Mouse (Mus musculus) lung, adult 2 months (tissue): ENCODE measurements at regions not wholly inside any gene's neighbourhood (a gene's known extent, or its start where the extent isn't known, plus 50 kb on each side); places are given as distances from the start of the nearest gene placed in this dataset.

Experiments used
- DNase-seq: peaks from one replicate; pipeline ENCODE4 v3.0.0; 2022
- H3K4me1 ChIP-seq: fragments of 200-500 bp; 2 replicates; pipeline ENCODE4 v1.6.1; 2011; ENCODE audit warnings: low read length; ENCODE audit not compliant: control insufficient read depth, insufficient read depth
- H3K4me3 ChIP-seq: fragments of 200-500 bp; replicated peaks from 2 replicates; pipeline ENCODE3; 2011; ENCODE audit warnings: low read depth, mild to moderate bottlenecking, control low read depth, low read length; ENCODE audit errors: extremely low read depth
- CTCF ChIP-seq: fragments of 200-500 bp; IDR thresholded peaks from 2 replicates; pipeline ENCODE4 v1.5.1; 2011; ENCODE audit warnings: mild to moderate bottlenecking, low read length, control low read depth; ENCODE audit not compliant: insufficient read depth
- POLR2A ChIP-seq: fragments of 200-500 bp; IDR thresholded peaks from 2 replicates; pipeline ENCODE4 v1.6.1; 2011; ENCODE audit warnings: low read depth, mild to moderate bottlenecking, control low read depth, low read length, borderline replicate concordance; ENCODE audit errors: extremely low read depth
- WGBS: fragments of 180-500 bp; shearing (Covaris S2); methylation state at CpG from one replicate; pipeline ENCODE4 v1.1.7; 2018; 5-methylcytosine and 5-hydroxymethylcytosine counted together

DNA sequence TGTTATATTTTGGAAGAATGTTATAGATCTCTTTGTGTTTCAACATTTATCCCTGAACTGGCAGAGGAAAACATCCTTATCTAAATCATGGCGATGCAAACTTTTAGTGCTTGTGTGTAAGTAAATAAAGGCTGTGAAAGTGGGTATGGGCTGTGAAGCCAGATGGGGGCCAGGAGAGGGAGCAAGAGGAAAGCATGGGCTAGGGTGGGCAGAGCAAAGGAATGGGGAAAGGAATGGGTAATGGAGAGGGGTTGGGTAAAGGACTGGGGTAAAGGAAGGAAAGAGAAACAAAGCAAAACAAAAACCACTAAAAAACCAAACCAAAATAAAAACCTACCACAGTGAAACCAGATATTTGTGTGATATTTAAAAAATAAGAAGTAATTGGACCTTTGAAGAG is 260.5 kb downstream of the Gpd2 start:
- no peak for TF ChIP-seq POLR2A
- no peak for DNase-seq
- WGBS, result 45% methylated on average over 1 of the region's 1 CpGs

GRCm38 (mm10) chr2:57504678-57505077 is 267.2 kb downstream of the Gpd2 start:
- Histone ChIP-seq H3K4me1 (no peaks in the 10 kb centered on the region), H3K4me3 (no peak overlapping the region)
- 51% methylated on average over 2 of the region's 2 CpGs for WGBS
- no peak for DNase-seq
- TF ChIP-seq POLR2A, result no peak
- TF ChIP-seq CTCF, result no peak

More for the DNA sequence above, 260.5 kb downstream of the Gpd2 start:
- Histone ChIP-seq H3K4me3 (no peak overlapping the region), H3K4me1 (no peaks in the 10 kb centered on the region)

DNA sequence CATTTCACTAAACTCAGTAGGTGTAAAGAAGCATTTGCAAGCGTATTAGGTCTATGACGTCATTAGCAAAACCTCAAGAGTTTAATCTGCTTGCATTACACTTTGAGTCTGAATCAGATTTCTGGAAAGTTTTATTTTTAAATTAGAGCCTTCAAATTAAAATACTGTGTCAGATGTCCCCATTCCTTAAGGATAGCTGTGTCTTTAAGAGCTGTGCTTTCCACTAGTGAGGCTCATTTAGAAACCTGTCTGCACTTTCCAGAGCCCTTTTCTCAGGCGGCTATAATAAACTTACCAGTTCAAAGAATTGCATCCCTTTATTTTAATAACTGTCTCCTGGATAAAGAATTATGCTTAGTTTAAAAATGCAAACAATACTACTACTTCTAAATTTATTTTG is 285.0 kb downstream of the Gpd2 start:
- DNase-seq, result no peak
- TF ChIP-seq POLR2A (no peak), CTCF (no peak)
- WGBS, result 89% methylated on average over 3 of the region's 3 CpGs

DNA sequence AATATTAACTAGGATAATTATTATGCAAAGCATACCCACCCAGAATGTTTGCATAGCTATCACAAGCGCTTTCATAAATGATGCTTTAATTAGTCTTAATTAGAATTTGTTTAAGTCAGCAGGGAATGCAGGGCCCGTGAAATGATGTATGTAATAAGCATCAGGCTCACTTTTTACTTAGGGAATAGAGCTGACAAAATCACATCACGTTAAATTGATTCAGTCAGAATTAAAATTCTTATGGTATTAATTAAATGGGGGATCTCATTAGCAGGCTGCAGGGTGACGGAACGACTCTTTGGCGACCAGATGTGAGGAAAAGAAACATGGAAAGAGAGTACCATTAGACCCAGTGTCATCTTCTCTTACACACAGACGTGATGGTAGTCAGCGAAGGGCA is 285.5 kb downstream of the Gpd2 start:
- WGBS, result 82% methylated on average over 8 of the region's 8 CpGs
- no peaks in the 10 kb centered on the region for H3K4me1 ChIP-seq
- no peak for TF ChIP-seq POLR2A
- TF ChIP-seq CTCF, result no peak
- H3K4me3 ChIP-seq, result no peak overlapping the region
- no peak for DNase-seq

More for the DNA sequence above, 285.0 kb downstream of the Gpd2 start:
- Histone ChIP-seq H3K4me1 (no peaks in the 10 kb centered on the region), H3K4me3 (no peak overlapping the region)

- DNase-seq, result no peak
- Histone ChIP-seq H3K4me3 (no peak overlapping the region), H3K4me1 (no peaks in the 10 kb centered on the region)
- WGBS, result 58% methylated on average over 2 of the region's 2 CpGs
- TF ChIP-seq CTCF (no peak), POLR2A (no peak)
These were observed 290.5 kb downstream of the Gpd2 start for GRCm38 (mm10) chr2:57527966-57528365.

DNA sequence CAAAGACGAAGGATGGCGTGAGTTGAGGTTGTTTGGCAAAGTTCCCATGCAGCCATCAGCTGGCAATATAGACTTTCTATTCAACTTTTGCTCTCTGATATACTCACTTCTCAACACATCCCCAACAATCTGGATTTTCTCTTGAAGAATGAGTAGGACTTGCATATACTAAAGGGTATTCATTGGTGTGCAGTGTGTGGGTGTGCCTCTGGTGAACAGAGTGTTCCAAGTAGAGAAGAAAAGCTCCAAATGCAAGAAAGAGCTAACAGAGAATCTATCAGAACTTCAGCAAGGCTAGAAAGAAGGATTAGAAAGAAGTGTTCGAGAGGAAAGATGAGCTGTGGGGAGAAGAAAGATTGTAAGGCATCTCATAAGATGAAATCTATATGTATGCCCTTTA is 302.4 kb downstream of the Gpd2 start:
- no peak overlapping the region for H3K4me3 ChIP-seq
- TF ChIP-seq CTCF (no peak), POLR2A (no peak)
- no peak for DNase-seq
- WGBS, result 76% methylated on average over 3 of the region's 3 CpGs
- H3K4me1 ChIP-seq, result no peaks in the 10 kb centered on the region

DNA sequence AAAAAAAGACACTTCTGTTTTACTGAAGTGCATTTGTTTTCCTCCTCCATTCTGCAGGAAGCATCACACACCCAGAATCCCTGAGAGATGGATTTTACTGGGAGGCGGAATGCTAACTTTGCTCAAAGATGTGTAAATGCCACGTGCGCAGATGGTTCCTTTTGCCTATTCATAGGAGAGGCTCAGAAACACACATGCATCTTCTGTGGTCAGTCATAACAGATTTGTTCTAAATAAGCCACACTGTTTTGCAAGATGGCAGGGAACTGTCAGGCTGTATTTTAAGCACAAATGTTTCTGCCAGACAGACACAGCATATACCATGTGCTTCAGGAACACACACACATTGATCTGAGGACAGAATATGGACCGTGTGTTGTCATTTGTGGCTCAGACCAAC is 327.8 kb downstream of the Gpd2 start:
- H3K4me1 ChIP-seq, result no peaks in the 10 kb centered on the region
- H3K4me3 ChIP-seq, result no peak overlapping the region
- TF ChIP-seq CTCF (no peak), POLR2A (no peak)
- WGBS, result 84% methylated on average over 4 of the region's 4 CpGs
- DNase-seq, result no peak

DNA sequence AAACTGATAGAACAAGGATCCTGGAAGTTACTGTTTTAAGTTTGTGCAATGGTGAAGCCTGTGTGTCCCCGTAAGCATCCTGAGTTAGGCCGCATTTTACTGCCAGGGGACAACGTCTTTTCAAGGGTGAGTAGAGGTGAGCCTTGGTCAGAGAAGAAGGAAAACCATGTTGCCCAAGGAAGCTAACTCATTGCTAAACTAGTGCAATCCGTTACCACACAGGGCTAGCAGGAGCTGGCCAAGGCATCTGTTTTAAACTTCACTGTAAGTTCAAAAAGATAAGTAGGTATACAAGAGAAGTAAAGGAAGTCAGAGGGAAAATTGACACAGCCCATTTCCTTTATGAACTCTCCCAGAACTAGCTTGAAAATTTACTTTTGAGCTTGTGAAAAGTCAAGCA is 328.7 kb downstream of the Gpd2 start:
- TF ChIP-seq CTCF, result no peak
- TF ChIP-seq POLR2A, result no peak
- DNase-seq, result no peak
- WGBS, result 73% methylated on average over 4 of the region's 4 CpGs
- Histone ChIP-seq H3K4me3 (no peak overlapping the region), H3K4me1 (no peaks in the 10 kb centered on the region)

DNA sequence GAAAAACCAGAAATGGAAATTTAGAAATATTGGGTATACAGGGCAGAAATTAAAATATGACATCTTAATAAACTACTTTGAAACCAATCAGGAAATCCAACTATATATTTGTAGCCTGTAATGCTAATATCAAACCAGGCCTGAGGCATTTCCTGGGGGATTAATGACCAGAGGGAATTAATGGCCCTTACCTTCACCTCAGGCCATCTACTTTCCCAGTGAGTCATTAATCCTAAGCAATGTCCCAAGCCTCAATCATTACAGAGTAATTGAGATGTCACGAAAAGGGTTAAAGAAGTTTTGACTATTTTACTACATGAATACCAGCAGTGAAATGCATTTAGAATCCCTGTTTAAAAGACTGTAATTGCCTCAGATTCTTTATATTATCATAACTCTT is 329.7 kb downstream of the Gpd2 start:
- WGBS, result 88% methylated on average over 1 of the region's 1 CpGs
- H3K4me1 ChIP-seq, result no peaks in the 10 kb centered on the region
- H3K4me3 ChIP-seq, result no peak overlapping the region
- TF ChIP-seq CTCF (no peak), POLR2A (no peak)
- DNase-seq, result no peak

DNA sequence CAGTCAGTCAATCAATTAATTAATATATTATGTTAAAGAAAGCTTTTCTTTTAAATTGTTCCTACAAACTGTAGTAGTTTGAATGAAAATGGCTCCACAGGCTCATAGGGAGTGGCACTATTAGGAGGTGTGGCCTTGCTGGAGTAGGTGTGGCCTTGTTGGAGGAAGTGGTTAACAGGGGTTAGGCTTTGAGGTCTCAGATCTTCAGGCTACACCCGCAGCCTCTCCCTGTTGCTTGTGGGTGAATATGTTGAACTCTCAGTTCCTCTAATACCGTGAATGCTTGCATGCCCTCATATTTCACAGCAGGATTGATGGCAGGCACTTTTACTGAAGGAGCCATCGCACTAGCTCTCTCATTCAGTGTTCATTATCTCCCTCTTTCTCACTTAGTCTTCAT is 349.6 kb downstream of the Gpd2 start:
- Histone ChIP-seq H3K4me1 (no peaks in the 10 kb centered on the region), H3K4me3 (no peak overlapping the region)
- 59% methylated on average over 3 of the region's 3 CpGs for WGBS
- DNase-seq, result no peak
- TF ChIP-seq POLR2A, result no peak
- TF ChIP-seq CTCF, result no peak

- Histone ChIP-seq H3K4me3 (no peak overlapping the region), H3K4me1 (no peaks in the 10 kb centered on the region)
- WGBS, result 83% methylated on average over 2 of the region's 2 CpGs
- no peak for DNase-seq
- TF ChIP-seq POLR2A (no peak), CTCF (no peak)
These were observed 356.1 kb downstream of the Gpd2 start for GRCm38 (mm10) chr2:57593558-57593957.
